Mouse (Mus musculus) urinary bladder, adult 18-20 months (tissue): Measurements from ENCODE around the gene Ccdc167.
"Not testable (repeated sequence)": the region's sequence is repeated elsewhere in the genome, so short reads cannot be mapped to it uniquely, and the experiment has no call there.

Source experiments
- DNase-seq, 2 experiments: peaks; one replicate each; pipeline ENCODE4 v3.0.0; 2022; ENCODE audit warnings: low spot score in 2 of 2, mixed read lengths in 2 of 2

Gene Ccdc167

GRCm38 (mm10) chr17:29719628-29720575 lies 3.1 kb upstream of the Ccdc167 start:
- no peak for DNase-seq

GRCm38 (mm10) chr17:29718660-29719059 lies 1.8 kb upstream of the Ccdc167 start:
- DNase-seq, result no peak

GRCm38 (mm10) chr17:29713734-29714133 lies 3.1 kb downstream of the Ccdc167 start:
- DNase-seq, result not testable (repeated sequence)

- DNase-seq, result no peak
Observed at GRCm38 (mm10) chr17:29712565-29712964, 4.3 kb downstream of the Ccdc167 start.

- DNase-seq, result no peak
Observed at GRCm38 (mm10) chr17:29711745-29712431, 5.0 kb downstream of the Ccdc167 start.

- no peak for DNase-seq
Observed at GRCm38 (mm10) chr17:29711076-29711744, 5.6 kb downstream of the Ccdc167 start.

GRCm38 (mm10) chr17:29710562-29711044 lies 6.2 kb downstream of the Ccdc167 start:
- no peak for DNase-seq

- DNase-seq, result no peak
Observed at GRCm38 (mm10) chr17:29708783-29709182, 8.1 kb downstream of the Ccdc167 start.

GRCm38 (mm10) chr17:29706981-29707545 lies 9.8 kb downstream of the Ccdc167 start:
- DNase-seq, result no peak

- DNase-seq, result no peak
Observed at GRCm38 (mm10) chr17:29705881-29706280, 11.0 kb downstream of the Ccdc167 start.

GRCm38 (mm10) chr17:29704781-29705180 lies 12.1 kb downstream of the Ccdc167 start:
- DNase-seq, result no peak

- no peak for DNase-seq
Observed at GRCm38 (mm10) chr17:29702938-29703710, 13.7 kb downstream of the Ccdc167 start.

- DNase-seq, result no peak
Observed at GRCm38 (mm10) chr17:29700573-29700972, 16.3 kb downstream of the Ccdc167 start.

GRCm38 (mm10) chr17:29698421-29698820 lies 18.4 kb downstream of the Ccdc167 start:
- DNase-seq, result no peak

GRCm38 (mm10) chr17:29696940-29697339 lies 19.9 kb downstream of the Ccdc167 start:
- DNase-seq, result no peak

GRCm38 (mm10) chr17:29694516-29694915 lies 22.3 kb downstream of the Ccdc167 start:
- DNase-seq, result no peak

GRCm38 (mm10) chr17:29693571-29693970 lies 23.3 kb downstream of the Ccdc167 start:
- DNase-seq, result no peak

GRCm38 (mm10) chr17:29692827-29693226 lies 24.0 kb downstream of the Ccdc167 start:
- DNase-seq, result no peak

GRCm38 (mm10) chr17:29690257-29690656 lies 26.6 kb downstream of the Ccdc167 start:
- DNase-seq, result no peak

GRCm38 (mm10) chr17:29688610-29689009 lies 28.2 kb downstream of the Ccdc167 start:
- DNase-seq, result no peak

GRCm38 (mm10) chr17:29687373-29687772 lies 29.5 kb downstream of the Ccdc167 start:
- no peak for DNase-seq
